Mouse (Mus musculus) CD4-positive, CD25-positive, alpha-beta regulatory T cell (primary cell): ENCODE results near the gene Klrd1. TPM values are rescaled to one million over a fixed set of nuclear protein-coding genes. Genes with fewer than 3 reads are reported as not detected.

ENCODE experiments used
- polyA plus RNA-seq: library from polyadenylated mRNA; unstranded; fragments of 100-300 nt; shearing (Covaris generic); gene quantifications from one replicate; pipeline ENCODE4 v1.2.1, GENCODE M21; 2017

Klrd1 gene
- 1.9 TPM for polyA plus RNA-seq

GRCm38 (mm10) chr6:129591508-129591907, at the start of gene Klrd1:
Gene Klrd1, plus strand, starts transcription at chr6:129591782.

GRCm38 (mm10) chr6:129577605-129578004, 14.0 kb upstream of the Klrd1 start, which contains the start of gene Klre1:
Gene Klre1, plus strand, starts transcription at chr6:129577905.

GRCm38 (mm10) chr6:129623735-129624134, 32.2 kb downstream of the Klrd1 start, which contains the start of gene Klrk1:
Gene Klrk1, minus strand, starts transcription at chr6:129623864.

GRCm38 (mm10) chr6:129643237-129643636, 51.7 kb downstream of the Klrd1 start, which contains the start of gene Klrc3:
Gene Klrc3, minus strand, starts transcription at chr6:129643337.

Other genes starting within 250 kb of the Klrd1 start
- 0.39 TPM for gene Clec12a, start 249.1 kb upstream of the Klrd1 start, polyA plus RNA-seq
- not detected for gene Clec12b, start 205.9 kb upstream of the Klrd1 start, polyA plus RNA-seq
- 0.23 TPM for gene Clec1b, start 194.5 kb upstream of the Klrd1 start, polyA plus RNA-seq
- gene Clec9a, start 182.9 kb upstream of the Klrd1 start, polyA plus RNA-seq: not detected
- gene Clec1a, start 139.8 kb upstream of the Klrd1 start, polyA plus RNA-seq: not detected
- gene Olr1, start 84.6 kb upstream of the Klrd1 start, polyA plus RNA-seq: 0.67 TPM
- not detected for gene Tmem52b, start 79.2 kb upstream of the Klrd1 start, polyA plus RNA-seq
- gene Gabarapl1, start 58.6 kb upstream of the Klrd1 start, polyA plus RNA-seq: 16.2 TPM
- gene Klre1, start 13.9 kb upstream of the Klrd1 start, polyA plus RNA-seq: not detected
- gene Klrk1, start 32.1 kb downstream of the Klrd1 start, polyA plus RNA-seq: 0.49 TPM
- gene Klrc3, start 51.6 kb downstream of the Klrd1 start, polyA plus RNA-seq: not detected
- gene Klrc2, start 68.9 kb downstream of the Klrd1 start, polyA plus RNA-seq: 0.06 TPM
- gene Klrc1, start 87.2 kb downstream of the Klrd1 start, polyA plus RNA-seq: not detected
- gene Klri1, start 125.3 kb downstream of the Klrd1 start, polyA plus RNA-seq: not detected
- gene Klri2, start 148.7 kb downstream of the Klrd1 start, polyA plus RNA-seq: 0.05 TPM
- not detected for gene Gm156, start 192.5 kb downstream of the Klrd1 start, polyA plus RNA-seq